Mouse (Mus musculus): ENCODE measurements at regions not wholly inside any gene's neighbourhood (a gene's known extent, or its start where the extent isn't known, plus 50 kb on each side); places are given as distances from the start of the nearest gene placed in this dataset.
"Not testable (repeated sequence)": the region's sequence is repeated elsewhere in the genome, so short reads cannot be mapped to it uniquely, and the experiment has no call there.

GRCm38 (mm10) chr6:109246510-109246909, 418.1 kb downstream of the Edem1 start:
- not testable (repeated sequence) for TF ChIP-seq ZMIZ1 (IDR thresholded peaks at IDR 0.05; ENCODE audit: low read depth, low read length); ZC3H11A (IDR thresholded peaks at IDR 0.05; ENCODE audit: low read depth, low read length); CTCF (IDR thresholded peaks at IDR 0.05 in 2 of 3, conservative IDR thresholded peaks at IDR 0.05 in 1 of 3; ENCODE audit: control insufficient read depth in 1 of 3, insufficient read depth in 1 of 3, low read depth in 2 of 3, low read length in 3 of 3, poor library complexity in 1 of 3, severe bottlenecking in 1 of 3); GATA1 (IDR thresholded peaks at IDR 0.05; ENCODE audit: low read depth, low read length); ELF1 (IDR thresholded peaks at IDR 0.05; ENCODE audit: low read depth, low read length); EP300 (IDR thresholded peaks at IDR 0.05; ENCODE audit: low read depth in 1 of 2, low read length in 2 of 2); POLR2AphosphoS5 (IDR thresholded peaks at IDR 0.05; ENCODE audit: borderline replicate concordance, low read depth, low read length); POLR2A (IDR thresholded peaks at IDR 0.05; ENCODE audit: control insufficient read depth in 1 of 2, insufficient read depth in 1 of 2, low read depth in 1 of 2, low read length in 2 of 2, poor library complexity in 1 of 2); MYB (IDR thresholded peaks at IDR 0.05; ENCODE audit: low read depth, low read length); USF1 (IDR thresholded peaks at IDR 0.05; ENCODE audit: low read depth, low read length); E2F4 (IDR thresholded peaks at IDR 0.05; ENCODE audit: borderline replicate concordance, low read depth, low read length); MAX (IDR thresholded peaks at IDR 0.05; ENCODE audit: low read length); ZKSCAN1 (IDR thresholded peaks at IDR 0.05; ENCODE audit: low read depth, low read length)

Measured in MEL (cell line).